Mouse (Mus musculus) embryo, embryonic 11.5 days (tissue): Measurements from ENCODE around the gene Kifc3.
"Not testable (repeated sequence)": the region's sequence is repeated elsewhere in the genome, so short reads cannot be mapped to it uniquely, and the experiment has no call there.

ENCODE experiments used
- DNase-seq: peaks from one replicate; pipeline ENCODE4 v3.0.0-alpha.2; 2012; ENCODE audit warnings: low read depth, low spot score

The Kifc3 gene

DNA sequence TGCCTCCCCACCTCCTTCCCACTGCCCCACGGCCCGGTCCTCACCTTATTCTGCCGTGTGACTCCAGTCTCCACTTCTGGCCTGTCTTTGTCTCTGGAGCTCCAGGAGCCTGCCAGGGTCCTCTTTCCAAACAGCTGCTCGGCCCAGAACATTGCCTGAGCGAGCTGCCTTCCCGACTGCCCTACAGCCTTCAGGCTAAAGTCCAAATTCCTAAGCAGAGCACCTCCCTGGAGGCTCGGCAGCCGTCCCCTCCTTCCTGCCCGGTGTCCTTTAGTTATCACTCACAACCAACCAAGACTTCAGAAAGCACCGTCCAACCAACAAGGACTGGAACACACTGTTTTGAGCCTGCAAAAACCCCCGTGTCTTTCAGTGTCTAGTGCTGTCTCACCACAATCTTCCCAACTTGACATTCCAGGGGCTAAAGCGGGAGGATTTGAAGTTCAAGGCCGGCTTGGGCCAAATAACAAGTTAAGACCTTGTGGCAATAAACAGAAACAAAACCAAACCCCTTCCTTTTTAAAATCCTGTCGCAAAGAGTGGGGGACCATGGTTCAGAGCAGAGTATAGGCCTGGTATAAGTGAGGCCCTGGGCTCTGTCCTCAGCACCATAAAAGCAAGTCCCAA, at the start of gene Kifc3:
TSS of gene Kifc3 (minus strand) at position 164 of the 627 bp plus-strand sequence.
- DNase-seq: no peak

DNA sequence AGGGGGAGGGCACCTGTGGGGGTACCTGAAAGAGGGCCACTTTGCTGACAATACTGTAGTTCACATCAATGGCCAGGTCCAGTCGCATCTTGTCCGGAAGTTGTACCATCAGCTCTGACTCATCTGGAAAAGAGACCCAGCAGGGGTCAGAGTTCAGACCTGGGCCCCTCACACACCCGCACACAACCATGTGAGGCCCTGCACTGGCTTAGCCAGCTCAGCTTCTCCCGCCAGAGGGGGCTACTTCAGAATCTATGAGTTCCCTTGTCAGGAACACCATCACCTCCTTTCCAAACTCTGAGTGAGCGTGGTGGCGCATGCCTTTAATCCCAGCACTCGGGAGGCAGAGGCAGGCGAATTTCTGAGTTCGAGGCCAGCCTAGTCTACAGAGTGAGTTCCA, 49.4 kb upstream of the Kifc3 start:
- DNase-seq: no peak

DNA sequence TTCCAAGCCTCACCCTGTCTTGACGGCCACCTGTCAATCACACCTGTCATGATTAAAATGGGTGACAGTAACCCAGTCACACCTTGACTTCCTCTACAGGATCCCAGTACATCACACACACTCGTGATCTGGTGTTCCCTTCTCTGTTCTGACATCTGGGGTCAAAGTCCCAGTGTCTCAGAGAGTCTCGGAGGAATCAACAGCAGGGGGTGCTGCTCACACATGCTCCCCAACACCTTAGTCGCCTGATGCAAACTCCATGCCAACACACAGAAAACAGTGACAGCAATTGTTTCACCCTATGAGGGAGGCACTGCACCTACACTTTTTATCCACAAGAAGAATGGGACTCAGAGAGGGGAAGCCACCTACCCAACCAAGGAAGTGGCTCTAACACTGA, 47.2 kb upstream of the Kifc3 start:
- no peak for DNase-seq

DNA sequence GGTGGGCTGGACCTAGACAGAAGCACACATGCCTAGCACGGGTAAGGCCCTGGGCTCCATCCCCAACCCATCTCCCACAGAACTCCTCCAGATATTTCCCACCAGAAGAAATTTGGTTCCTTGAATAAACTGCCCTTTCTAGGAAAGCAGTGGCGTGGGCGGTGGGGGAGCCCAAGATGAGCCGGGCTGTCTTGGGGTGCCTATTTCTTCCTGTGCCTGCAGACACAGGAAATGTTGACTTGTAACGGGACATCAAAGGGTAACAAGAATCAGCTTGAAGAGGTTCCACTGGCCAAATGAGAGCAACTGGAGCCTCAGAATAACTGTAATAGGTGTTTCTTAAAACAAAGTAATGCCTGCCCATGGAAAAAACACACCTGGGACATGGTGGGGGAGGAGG, 44.7 kb upstream of the Kifc3 start:
- no peak for DNase-seq

DNA sequence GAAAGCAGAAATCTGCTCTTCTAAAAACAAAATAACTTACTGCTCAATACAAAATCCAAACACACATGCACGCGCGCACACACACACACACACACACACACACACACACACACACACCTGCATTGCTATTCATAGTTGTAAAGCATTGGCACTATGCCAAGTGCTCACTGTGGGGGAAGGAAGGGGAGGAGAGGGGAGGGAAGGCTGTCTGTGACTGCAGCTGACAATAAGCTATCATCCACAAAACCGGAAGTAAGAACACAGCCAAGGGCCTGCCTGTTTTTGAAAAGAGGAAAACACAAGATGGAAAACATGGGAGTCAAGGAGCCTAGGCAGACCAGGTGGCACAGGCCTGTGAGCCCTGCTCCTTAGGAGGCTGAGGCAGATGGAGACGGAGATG, 42.6 kb upstream of the Kifc3 start:
- no peak for DNase-seq

DNA sequence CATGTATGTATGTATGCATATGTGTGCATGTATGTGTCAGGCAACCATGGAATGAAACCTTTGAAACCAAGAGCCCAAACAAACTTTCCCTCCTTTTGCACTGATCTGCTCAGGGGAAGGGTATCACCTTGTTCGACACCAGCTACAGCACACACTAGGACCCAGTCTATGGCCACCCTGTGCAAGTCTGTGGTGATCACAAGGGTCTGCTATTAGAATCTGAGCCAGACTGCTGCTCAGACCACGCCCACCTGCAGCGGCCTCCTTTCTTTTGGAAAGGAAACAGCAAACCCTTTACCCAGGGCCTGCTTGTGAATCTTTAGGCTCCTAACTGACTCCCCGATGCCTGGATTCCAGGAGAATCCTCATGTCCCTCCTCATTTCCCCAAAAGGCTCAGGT, 41.2 kb upstream of the Kifc3 start:
- no peak for DNase-seq

DNA sequence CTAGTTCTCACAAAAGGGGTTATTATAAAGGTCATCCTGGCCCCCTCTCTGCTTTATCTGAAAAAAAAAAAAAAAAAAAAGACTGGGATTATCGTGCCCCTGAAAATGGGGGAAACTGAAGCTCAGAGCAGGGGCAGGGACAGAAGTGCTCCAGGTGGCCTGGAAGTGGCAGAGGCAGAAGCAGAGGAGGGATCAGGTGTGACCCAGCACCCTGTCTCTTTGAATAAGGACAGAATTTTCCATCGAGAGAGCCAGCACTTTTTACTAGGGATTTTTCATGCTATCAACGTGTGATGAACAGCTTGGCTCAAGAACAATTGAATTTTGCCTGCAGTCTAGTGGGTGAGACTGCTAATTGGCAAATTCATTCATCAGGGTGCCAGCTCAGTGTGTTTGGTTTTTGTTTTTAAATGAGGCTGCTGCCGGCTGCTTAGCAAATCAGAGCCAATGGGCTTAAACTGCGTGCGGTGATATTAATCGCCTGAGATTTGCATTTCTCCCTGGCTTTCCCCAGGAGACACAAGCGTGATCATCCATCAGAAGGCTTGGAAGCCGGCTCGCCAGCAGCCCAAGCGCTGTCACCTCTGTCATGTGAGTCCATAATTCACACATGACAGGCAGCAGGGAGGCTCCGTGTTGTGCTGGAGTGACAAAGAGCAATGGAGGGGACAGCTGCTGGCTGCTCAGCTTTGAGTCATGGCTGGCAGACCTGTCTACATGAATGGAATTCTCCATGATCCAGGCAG, 40.4 kb upstream of the Kifc3 start:
- DNase-seq: peak; percentile 46

DNA sequence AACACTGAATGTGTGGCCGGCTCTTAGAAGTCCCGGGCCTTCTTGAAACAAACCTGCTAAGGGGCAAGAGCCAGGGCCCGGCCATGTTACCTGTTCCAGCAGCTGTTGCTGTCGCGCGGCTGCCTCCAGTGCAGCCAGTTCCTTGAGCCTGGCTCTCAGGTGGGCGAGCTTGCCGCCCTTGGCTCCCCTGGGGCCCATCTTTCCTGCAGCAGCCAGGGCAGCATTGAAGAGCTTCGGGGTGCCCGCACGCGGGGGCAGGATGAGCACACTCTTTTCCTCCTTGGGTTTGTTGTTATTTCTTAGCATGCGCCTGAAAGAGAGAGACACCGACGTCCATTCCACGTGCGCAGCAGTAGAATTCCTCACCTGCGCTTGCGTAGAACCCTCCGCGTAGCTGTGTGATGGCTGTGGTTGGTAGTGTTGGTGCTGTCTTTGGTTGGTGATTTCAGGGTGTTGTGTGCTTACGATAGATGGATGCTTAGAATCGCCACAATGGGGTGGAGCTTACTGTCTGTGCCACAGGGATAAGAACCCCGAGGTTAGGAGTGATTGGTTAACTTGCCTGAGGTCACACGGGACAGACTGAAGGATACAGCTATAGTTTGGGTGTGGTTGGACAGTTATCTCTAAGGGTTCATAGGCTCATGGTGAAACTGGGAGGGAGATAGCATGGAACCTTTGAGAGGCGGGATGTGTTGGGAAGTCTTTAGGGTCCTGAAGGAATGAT, 39.6 kb upstream of the Kifc3 start:
- DNase-seq: no peak

DNA sequence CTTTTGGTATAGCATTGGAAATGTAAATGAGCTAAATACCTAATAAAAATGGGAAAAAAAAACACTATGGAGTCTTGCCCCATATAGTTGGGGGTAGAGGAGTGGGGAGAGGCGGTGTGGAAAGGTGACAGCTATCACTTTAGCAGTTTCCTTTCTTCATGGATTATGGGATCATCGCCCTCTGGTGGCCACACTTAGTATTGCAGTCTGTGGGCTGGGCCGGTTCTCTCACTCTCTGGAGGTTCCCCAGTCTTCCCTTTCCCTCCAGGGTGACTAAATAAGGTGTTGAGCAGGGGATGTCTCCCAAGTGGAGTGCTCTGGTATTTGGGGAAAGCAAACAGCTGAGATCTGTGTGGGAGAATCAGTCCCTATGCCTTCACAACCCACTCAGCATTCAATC, 33.1 kb upstream of the Kifc3 start:
- peak; percentile 32 for DNase-seq

DNA sequence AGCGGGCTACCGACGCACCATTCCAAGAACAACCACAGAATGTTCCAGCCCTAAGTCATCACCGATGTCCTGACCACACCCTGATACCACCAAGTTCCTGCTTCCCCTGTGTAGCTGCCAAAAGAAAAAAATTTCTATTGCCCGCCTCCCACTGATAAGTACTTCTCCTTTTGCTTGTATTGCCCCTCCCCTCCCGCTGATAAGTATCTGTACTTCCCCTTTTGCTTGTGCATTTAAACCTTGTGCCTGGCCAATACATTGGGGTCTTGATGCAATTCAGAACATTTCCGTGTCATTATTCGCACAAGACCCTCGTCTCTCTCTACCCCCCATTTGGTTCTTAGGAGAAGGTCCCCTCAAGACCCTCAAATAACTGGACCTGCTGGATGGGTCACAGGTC, 27.5 kb upstream of the Kifc3 start:
- not testable (repeated sequence) for DNase-seq

DNA sequence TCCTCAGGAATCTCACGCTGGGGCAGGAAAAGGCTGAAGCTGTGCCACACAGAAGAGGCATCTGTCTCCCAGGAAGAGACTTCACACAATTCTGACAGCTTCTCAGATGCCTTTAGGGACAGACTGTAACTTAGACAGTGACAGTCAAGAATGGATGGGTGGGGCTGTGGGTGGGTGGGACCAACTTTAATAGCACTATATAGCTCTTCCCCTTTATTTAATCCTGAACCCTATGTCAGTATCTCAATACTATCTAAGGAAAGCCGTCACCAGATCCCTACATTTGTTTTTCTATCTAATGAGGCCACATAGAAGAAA, 24.5 kb upstream of the Kifc3 start:
- DNase-seq: no peak

DNA sequence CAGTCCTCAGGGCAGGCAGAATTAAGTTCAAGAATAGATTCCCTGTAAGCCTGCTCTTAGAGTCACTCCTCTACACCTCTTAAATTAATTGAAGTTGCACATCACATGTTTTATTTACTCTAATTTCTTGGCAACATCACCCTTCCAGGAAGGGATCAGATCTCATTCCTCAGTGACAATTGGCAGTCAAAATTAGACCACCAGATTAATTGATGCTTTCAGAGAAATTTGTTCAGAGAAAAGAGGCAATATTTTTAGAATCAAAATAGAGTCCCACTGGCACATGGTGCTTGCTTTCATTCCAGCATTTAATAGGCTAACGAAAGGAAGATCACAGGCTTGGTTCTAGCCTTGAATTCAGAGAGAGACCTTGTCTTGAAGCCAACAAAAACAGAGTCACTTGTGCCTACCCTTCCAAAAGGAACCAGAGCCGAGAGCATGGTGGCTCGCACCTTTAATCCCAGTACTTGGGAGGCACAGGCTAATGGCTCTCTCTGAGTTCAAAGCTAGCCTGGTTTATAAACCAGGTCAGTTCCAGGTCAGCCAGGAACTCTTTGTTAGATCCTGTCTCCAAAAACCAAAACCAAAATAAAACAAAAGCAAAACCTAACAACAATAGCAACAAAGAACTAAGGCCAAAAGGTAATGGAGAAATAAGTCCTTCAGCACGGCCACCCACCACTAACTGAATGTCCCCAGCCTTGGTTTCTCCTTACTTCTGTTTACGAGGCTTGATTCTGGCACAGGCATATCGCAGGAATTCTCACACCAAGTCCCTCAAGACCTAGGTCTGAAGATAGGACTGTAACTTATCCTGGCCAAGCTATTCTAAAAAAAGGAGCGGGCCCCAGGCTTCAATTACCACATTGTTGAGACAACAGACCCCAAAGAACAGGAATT, 23.9 kb upstream of the Kifc3 start:
- no peak for DNase-seq

DNA sequence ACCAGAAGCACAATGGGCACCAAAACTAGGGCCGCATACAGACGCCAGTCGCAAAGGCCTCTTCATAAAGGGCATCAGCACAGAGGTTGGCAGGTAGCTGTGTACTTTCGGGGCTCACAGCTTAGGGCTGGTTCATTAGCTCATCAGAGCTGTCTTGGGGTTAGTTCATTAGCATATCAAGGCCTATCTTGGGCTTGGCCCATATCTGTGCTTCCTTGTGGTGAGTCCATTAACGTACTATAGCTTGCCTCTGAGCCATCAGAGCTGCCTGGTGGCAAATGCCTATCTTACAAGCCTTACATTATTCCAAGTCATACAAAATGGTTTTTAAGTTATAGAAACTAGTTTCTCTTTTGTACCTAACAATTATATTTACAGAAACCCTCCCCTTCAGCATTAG, 21.4 kb upstream of the Kifc3 start:
- DNase-seq: no peak

DNA sequence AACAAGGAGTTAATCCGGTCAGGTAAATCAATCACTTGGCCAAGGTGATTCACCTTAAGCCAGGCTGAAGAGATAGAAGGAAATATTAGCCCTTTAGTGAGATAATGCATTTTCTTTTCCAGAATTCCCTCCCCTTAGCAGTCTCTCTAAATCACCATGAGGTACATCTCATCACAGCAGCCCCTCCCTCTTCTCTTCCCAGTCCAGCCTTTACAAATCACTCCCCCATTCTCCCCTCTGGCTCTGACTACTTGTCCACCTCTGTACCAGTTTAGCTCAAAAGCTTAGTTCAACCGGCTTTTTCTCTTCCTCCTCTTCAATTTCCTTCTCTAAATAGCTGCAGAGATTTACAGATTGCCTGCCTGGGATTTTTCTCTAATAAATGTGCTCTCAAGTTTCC, 18.4 kb upstream of the Kifc3 start:
- DNase-seq: no peak

DNA sequence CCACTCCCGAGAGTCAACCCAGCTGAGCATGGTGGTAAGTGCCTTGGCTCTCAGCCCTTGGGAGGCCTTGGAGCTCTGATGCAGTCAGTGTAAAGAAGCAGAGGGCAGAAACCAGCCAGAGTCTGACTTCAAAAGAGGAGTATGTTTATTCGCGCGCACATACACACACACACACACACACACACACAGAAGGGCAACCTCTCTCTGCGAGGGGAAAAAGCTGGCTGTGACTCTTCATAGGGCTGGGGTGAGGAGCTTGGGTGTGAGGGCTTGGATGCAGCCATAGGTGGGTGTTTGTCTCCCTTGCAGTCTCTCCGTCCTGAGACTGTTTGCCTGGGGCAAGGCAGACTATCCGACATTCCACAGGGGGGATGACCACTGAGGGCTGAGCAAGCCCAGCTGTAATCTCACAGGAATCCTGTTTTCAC, 18.0 kb upstream of the Kifc3 start:
- DNase-seq: no peak

DNA sequence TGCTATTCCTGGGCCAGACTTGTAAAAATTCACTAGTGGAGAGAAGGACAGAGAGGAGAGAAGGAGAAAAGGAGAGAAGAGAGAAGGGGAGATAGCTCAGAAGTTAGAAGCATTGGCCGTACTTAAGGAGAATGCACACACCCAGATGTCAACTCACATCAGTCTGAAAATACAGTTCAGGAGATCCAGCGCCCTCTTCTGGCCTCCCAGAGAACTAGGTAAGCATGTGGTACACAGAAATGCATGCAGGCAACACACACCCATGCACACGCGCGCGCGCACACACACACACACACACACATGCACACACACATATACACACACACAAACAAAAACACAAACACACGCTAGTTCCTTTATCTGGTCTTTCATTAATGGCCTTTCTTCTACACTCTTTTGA, 17.0 kb upstream of the Kifc3 start:
- no peak for DNase-seq

DNA sequence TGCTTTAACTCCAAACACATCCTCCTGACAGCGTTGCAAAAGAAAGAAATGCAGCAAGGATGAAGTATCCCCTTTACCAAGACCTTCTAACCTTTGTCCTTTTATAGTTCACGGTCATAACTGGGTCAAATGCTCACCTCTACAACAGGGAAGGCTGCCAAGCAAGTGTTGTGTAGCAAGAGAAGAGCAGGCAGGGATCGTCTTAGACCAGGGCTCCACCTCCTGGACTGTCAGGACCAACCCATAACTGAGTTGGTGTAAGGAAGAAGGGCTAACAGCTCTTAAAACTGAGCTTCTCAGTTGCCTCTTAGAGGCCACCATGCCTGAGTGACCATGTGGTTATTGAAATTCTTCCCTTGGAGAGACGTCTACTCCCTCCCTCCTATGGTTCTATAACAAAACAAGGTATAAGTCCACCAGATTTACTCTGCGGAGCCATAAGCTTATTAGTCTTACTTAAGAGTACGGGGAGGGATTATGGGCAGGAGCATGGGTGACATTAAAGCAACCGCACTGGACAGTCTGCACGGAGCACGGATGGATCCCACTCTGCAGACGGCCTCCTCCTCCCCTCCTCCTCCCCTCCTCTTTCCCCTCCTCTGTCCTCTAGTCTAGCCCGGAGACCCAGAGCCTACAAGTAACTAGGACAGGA, 13.2 kb upstream of the Kifc3 start:
- no peak for DNase-seq

DNA sequence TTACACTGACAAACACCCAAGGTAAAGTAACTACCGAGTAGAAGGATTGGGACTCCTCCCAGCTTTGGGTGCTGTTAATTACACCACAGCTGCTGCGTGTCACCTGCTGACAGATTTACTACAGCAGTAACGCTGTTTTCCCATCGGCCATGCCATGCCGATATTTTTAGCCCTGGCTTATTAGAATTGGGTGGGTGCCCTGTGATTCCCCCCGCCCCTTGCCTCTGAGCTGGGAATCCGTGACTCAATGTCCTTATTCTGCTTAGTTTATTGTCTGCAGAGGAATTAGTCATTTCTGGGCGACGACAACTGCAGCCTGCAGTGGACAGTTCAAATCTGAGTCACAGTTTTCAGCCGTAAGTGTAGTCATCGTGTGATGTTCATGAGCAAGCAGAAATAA, 7.3 kb upstream of the Kifc3 start:
- no peak for DNase-seq

DNA sequence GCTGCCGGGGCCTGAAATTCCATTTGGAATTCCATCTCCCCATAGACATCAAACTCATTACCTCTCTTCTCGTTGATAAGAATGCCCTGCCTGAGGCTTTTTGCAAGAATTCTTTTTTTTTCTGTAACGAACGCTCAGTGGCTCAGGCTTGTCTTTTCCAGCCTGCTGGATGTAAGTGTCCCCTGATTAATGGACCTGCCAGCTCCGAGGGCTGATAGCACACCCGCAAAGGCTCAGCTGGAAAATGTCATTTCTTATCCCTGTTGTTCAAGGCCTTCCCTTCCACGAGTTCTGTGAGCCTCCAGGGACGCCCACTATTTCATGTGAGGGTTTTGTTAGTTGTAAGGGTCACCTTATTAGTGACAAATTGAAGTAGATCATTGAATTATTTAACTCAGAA, 3.3 kb upstream of the Kifc3 start:
- no peak for DNase-seq

DNA sequence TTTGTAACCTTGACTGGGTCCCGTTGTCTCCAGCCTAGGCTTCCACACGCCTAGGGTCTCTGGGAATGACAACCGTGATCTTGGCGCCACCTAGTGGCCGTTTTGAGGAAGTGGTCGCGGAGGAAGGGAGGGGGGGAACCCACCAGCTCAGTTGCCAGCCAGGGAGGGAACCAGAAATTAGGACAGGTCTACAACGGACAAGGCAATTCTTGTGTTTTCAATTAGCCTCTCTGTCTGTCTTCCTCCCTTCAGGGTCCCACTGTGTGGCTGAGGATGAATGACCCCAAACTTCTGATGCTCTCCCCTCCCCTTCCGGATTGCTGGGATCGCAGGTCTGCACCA, 1.4 kb upstream of the Kifc3 start:
- DNase-seq: peak; percentile 71

DNA sequence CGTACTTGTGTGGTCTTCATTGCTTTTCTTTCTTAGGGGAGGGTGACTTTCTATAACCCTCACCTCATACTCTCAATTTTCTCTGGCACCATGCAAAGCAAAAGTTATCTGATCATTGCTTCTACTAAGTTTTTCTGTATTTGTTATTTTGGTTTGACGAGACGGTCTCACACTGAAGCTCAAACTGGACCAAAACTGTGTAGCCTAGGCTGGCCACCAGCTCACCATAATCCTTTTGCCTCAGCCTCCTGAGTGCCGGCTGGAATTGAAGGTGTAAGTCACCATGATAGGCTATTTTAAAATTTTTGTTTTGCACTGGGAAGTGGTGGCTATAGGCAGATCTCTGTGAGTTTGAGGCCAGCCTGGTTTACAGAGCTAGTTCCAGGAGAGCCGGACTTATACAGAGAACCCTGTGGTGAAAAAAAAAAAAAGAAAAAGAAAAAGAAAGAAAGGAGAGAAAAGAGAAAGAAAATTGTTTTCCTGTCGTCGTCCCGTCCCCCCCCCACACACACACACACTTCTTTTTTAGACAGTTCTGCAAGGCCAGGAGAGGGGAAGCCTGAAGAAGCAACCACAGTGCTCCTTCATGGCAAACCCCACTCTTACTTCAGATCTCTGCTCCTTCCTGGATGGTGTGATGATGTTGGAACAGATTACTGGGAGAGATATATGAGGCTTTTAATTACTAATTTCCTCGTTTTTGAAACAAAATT, 870 bp upstream of the Kifc3 start:
- DNase-seq: no peak
